Mouse (Mus musculus): Measurements from ENCODE around the gene Rtn1.

DNA sequence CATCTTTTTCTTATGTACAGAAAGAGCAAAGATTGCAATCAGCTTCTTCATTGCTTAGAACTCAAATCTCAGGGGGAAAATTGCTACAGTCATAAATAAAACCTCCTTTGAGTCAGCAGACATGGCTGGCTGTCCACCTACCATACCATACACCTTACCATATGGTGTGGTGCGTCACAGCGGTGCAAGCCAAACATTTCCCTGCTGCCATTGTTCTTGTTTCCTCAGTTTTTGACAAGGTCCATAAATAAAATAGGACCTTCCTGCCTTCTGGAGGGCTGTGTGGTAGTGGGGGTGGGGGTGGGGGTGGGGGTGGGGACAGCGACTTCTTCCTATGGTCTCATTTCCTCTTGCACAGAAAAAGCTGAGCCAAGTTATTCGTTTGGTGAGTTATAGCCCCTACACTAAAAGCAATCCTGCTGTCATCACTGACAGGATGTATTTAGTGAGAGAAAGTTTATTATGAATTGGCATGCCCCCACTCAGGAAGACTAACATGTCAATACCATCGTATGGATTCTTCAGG is 76.3 kb downstream of the Rtn1 start:
- TF ChIP-seq POLR2A (IDR thresholded peaks at IDR 0.05; ENCODE audit: borderline replicate concordance, extremely low read depth, insufficient read depth, insufficient read length, poor library complexity, severe bottlenecking) = no peak
- no peak for TF ChIP-seq CTCF (IDR thresholded peaks at IDR 0.05; ENCODE audit: borderline replicate concordance, extremely low read depth, insufficient read depth, insufficient read length)
